Mouse (Mus musculus) spleen, postnatal 4 days (tissue): ENCODE data around the gene Trim27.

Experiments
- DNase-seq, 2 experiments: peaks; one replicate each; pipeline ENCODE4 v3.0.0; 2022; ENCODE audit warnings: low spot score in 2 of 2

Gene Trim27

DNA sequence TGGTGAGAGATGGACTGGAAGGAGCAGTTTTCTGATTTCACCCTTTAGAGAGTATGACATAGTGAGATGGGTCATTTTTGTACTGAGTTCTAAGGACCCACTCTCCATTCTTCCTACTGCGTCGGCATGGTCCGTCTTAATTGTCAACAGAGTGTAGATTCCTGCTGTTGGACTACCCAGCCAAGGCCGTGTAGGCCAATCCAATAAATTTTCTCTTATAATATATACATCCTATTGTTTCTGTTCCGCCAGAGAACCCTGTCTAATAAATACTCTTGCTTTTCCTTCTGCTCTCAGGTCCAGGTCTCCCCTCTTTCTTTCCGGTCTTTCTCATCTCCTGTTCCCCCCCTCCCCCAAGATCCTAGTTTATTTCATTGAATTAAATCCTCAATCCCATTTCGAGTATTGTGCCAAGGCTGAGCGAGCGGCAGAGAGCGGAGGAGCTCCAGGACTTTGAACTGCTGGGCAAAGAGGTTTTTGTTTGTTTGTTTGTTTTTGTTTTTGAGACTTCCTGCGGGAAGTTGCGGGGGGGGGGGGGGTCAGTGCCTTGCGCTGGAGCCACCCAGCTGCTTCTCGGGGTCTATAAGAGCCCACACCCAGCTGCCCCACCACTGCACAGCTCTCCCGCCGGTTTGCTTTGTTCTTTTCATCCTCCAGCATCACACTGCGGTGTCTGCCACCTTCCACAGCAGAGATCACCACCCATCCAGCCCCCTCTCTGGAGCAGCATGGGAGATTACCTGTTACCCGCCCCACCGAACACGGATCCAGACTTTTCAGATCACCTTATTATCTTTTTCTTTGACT lies 42.6 kb downstream of the Trim27 start:
- DNase-seq, result no peak

DNA sequence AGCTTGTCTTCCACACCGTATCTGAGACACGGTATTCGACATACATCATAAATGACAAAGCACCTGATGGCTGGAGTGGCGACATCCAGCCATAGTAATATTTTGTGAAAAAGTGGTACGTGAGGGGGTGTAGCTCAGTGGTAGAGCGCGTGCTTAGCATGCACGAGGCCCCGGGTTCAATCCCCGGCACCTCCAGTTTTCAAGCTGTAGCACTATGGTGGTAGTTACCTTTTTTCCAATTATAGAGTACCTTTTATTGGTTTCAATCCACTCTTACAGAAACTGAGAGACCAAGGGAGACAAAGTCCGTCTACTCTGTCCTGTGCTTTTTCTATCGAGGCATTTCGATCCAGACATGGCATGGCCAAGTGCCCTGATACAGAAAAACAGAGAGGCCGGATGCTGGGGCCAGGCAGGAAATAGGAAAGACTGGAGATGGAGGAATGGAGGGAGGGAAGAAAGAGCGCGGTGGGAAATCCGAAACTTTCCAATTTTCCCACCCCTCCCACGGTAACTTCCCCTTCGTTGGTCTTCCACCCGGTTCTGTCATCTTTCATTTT lies 43.3 kb downstream of the Trim27 start:
- DNase-seq, result peak; percentile 86 to 92

DNA sequence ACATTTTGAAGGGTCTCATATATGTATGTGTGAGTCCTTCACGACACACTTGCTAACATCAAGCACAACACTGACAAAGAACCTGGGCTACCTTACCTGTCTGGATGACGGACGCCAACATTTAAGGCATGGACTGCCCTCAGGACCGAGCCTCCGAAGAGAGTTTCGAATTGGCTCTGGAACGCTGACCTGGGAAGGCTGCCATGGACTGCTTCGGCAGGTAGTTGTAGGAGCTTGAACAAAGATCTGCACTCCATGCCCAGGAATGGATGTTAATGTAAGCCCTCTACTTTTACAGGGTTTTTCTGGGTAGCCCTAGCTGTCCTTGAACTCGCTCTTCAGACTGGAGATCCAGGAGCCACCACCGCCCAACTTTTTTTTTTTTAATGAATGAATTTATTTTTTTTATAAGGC lies 44.0 kb downstream of the Trim27 start:
- DNase-seq, result no peak

DNA sequence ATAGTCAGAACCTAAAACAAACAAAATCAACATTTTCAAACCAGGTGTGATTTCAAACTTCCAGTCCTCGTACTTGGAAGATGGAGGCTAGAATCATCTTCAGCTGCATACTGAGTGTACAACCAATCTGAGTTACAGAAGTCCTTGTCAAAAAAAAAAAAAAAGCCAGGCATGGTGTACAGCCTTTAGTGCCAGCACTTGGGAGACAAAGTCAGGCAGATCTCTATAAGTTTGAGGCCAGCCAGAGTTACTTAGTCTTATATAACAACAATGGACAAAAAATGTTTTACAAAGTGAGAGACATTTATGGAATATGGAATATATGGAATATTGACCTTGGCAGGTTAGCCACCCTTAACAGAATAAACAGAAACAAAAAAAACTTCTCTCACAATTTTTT lies 45.1 kb downstream of the Trim27 start:
- no peak for DNase-seq

DNA sequence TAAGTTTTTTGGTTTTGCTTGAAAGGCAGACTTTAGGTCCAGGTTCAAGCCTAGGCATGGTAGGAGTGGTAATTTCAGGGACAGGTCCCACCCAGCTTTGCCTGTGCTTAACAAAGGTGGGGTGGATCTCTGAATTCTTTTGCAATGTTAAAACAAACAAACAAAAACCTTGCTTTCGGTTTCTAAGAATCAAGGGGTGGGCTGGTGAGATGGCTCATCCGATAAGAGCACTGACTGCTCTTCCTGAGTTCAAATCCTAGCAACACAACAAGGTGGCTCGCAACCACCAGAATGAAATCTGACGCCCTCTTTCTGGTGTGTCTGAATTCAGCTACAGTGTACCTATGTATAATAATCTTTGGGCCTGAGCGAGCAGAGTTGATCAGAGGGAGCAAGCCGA lies 46.0 kb downstream of the Trim27 start:
- DNase-seq, result no peak

DNA sequence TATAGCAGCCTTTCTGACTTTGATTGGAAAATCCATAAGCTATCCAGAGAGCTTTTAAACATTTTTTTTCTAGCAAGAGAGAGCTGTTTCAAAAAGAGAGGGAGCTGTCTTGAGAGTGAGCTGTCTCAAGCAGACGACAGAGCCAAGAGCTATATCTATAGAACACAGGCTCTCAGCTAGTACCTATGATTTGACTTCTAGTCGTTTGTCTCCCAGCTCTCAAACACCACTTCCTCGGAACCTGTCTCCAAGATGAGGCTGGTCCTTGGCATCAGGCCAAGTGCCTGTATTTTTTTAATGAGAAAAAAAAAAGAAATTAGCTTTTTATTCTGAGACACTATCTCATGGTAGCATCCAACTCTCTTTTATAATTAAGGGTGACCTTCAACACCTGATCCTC lies 46.8 kb downstream of the Trim27 start:
- DNase-seq, result no peak

DNA sequence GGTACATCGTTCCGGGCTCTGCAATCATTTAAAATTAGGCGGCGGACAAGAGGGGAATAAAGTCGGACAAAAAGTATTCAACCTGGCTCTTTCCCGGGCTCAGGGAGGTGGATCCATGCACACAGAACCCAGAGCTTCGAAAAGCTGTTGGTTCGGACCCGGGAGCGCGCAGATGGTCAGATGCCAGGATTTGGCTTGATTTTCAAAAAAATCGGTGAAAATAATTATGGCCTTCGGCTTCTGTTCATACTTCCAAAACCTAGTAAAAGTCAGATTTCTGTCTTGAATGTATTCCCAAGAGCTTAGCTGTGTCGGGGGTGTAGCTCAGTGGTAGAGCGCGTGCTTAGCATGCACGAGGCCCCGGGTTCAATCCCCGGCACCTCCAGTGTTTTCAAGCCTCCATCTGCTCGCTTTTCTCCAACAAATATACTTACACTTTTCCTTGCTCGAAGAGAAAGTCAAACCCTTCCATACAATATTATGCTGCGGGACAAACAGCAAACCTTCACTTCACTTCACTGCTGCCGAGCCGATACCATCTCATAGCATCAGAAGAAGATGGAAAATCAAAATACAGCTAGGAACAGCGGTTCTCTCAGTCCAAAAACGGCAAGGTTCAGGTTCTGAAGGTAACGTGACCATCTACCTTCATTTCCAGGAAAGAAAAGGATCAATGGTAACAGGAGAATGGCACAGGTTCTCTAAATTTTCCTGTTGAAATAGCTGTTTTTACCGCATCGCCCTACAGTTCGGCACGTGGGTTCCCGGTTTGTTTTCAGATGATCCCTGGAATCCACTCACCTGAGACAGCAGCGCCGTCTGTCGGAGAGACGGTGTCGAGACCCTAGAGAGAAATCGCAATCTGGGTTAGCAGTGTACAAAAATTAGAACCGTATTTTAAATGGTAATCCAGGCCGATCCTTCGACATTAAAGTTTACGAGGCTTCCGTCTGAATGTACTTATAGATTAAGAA lies 54.8 kb downstream of the Trim27 start:
- DNase-seq, result peak; percentile 73 to 86

DNA sequence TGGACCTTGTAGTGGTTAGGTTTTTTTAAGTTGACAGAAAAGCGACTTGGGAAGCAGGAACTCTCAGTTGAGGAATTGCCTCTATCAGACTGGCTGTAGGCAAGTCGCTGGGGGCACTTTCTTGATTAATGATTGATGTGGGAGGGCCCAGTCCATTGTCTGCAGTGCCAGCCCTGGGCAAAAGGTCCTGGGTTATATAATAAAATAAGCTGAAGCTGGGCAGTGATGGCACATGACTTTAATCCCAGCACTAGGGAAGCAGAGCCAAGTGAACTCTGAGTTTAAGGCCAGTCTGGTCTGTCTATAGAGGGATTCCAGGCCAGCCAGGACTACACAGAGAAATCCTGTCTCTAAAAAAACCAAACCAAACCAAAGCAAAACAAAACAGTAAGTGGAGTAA lies 57.5 kb downstream of the Trim27 start:
- DNase-seq, result no peak

DNA sequence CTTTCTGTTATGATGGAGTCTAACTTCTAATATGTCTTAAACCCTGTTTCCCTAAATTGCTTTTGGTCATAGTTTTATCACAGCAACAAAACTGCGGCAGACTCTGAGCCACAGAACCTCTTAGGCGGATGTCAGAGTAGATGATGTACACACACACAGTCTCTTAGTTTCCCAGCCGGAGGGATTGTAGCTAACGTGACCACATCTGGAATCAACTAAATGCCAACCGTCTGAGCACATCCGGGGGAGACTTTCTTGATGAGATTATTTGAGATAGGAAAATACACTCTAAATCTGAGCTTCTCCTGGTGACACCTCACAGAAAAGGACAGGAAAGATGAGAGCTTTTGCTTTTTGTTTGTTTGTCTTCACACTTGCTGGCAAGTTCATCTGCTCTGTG lies 57.9 kb downstream of the Trim27 start:
- DNase-seq, result no peak

DNA sequence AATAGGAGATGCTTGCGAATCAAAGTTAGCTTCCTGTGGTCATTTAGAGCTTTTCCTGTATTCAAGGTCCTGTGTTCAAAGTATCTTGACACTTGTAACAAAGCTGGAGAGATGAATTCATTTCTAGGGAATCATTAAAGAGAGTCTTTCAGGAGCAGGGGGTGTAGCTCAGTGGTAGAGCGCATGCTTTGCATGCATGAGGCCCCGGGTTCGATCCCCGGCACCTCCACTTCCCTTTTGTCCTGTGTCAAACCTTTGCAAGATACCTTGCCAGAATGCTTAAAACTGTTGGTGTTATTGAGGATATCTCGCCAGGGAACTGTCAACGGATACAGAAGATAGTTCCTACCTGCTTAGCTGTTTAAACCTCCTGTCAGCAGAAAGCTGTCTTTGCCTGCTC lies 61.5 kb downstream of the Trim27 start:
- DNase-seq, result peak in 1 of 2 experiments; percentile 24

DNA sequence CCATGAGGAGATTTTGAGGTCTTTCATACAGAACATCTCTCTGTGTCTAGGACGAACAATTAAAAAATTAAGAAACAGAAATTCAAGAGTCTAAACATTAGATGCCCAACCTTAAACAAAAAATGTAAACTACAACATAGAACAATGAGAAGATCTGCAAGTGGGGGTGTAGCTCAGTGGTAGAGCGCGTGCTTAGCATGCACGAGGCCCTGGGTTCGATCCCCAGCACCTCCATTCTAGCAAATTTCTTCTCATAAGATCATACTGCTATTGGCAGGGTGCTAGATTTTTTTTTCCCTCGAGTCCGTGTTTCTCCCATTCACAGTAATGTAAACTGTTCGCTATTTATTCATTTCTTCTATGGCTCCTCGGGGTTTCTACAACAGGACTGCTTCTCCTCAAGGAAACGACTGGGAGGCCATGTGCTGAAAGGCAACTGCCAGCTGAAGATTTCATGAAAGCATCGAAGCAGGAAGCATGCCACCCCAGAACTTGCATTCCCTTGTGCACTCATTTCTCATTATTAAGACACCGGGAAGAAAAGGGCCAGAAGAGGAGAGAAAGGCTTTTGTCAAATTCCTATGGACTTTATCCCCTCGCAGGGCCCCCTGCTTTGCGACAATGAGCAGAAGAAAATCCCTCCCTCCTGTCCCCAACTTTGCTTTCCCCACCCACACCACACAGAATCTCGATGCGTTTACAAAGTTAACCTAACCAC lies 63.3 kb downstream of the Trim27 start:
- peak; percentile 23 to 57 for DNase-seq

DNA sequence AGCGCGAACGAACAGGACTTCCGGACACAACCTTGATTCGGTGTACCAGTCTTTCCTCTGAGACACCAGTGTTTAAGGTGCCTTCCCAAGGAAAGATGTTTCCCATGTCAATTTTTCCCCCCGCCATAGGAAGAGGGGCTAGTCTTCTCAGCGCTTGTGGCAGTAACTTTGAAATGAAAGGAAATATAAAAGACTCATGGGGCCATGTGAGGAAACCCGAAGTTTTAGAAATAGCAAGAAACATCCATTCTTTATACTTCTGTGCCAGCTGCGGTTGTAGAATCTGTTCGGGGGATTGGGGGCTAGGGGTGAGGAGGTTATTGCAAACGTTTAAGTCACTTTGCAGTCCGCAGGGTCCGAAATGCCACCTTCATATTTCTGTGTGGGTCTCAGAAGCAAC lies 64.0 kb downstream of the Trim27 start:
- no peak for DNase-seq

DNA sequence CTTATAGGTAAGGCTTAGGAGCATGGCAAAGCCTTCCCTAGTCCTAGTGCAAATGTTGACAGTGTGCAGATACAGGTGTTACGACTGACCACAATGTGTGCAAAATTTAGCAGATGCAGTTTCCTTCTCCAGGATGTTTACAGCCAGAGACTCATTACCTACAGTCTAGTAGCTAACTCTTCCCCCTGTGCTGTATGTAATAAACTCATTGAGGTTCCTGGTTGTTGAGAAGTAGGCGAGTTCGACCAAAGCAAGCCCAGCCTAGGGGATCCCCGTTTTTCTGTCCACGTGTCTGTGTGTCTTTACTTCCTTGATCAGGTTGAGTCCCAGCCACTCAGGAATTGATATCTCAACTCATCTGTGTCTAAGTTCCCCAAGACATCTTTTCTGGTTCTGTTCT lies 64.8 kb downstream of the Trim27 start:
- DNase-seq, result no peak
